Mouse (Mus musculus) gastrocnemius, postnatal 10 days (tissue): ENCODE measurements around the gene Serpina10. TPM values are rescaled to one million over a fixed set of nuclear protein-coding genes. Genes with fewer than 3 reads are reported as not detected.
A peak's percentile ranks its signal among the peaks of the same experiment; 100 is the strongest.
"Not testable (repeated sequence)": the region's sequence is repeated elsewhere in the genome, so short reads cannot be mapped to it uniquely, and the experiment has no call there.

Experiments used
- DNase-seq: peaks from one replicate; pipeline ENCODE4 v3.0.0; 2021; ENCODE audit warnings: mixed read lengths
- long read RNA-seq, 2 experiments: library from polyadenylated mRNA; stranded (forward); transcript quantifications; one replicate each; pipeline ENCODE4 v2.0.0; 2021
- total RNA-seq, 2 experiments: library from RNA; stranded (reverse); gene quantifications; 2 replicates each; pipeline ENCODE4 v1.2.3; 2021

Serpina10 gene
- not detected for total RNA-seq
- long read RNA-seq, experiment 1, result 0 reads
- long read RNA-seq, experiment 2, result 0 reads

DNA sequence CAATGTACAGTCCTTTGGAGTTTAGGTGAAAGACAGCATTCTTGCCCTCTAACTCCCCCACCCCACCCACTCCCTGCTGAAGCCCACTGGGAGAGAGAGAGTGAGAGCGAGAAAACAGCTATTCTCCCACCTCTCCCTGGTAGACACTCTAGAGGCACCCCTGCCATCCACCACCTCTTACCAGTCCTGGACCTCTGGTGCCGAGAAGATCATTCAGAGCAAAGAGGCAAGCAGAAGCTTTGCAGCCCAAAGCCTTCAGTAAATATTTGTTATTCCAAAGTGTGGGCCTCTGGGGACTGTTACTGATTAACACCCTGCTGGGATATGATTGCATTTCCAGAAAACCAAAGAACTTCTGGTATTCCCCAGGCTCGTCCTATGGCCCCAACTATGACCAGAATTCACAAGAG, at the start of gene Serpina10:
TSS of gene Serpina10 (minus strand) at position 242 of the 410 bp plus-strand sequence.
- no peak for DNase-seq

DNA sequence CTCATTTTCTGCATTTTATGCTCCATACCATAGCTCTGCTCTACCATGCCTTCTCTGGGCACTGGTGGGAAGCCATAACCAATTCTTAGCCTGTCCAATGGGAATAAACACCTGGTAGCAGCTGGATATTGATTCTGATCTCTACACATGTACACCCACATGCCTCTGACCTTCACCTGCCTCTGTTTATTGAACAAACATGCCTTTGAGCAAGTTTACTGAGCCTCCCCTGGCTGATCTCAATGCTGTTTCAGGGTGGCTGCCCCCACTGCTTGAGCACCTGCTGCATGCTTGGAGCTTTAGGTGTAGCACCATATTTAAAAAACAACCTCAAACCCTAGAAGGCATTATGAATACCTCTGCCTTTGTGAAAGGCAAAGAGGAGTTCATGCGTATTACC, 48.6 kb upstream of the Serpina10 start:
- not testable (repeated sequence) for DNase-seq

DNA sequence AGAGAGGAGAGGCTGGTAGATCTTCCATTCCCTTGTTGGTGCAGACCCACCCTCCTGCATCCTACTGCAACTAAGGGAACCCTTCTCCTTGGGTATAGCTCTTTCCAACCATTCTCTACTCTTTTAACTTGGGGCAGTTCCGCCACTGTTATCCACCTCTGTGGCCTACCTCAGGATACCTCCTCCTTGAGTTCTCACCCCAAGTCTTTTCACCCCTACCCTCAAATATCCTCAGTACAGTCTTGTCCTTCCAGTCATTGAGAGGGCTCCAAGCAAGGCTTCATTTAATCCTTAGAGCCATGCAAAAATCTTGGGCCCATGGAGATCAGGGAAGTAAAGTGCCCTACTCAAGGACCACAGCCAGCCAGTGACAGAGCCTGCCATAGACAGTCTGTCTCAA, 44.8 kb upstream of the Serpina10 start, which contains the start of gene Serpina16:
TSS of gene Serpina16 (minus strand) at position 101 of the 400 bp plus-strand sequence.
- DNase-seq, result no peak

DNA sequence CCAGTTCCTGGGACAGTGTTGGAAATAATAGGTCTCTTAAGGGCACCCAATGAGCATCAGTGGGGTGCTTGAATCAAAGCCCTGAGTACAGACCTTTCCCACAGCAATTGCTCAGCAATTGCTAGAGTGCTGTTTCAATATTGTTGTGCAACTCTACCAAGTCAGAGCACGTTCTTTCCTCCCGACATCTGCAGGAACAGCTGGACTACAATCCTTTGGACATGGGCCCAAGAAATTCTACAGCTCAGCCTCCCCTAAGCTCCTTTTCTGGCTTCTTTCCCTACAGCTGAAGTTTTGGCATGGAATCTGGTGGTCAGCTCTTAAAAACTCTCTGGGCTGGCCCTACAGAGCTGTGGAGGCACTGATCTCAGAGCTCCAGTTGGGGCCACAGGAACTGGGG, 41.9 kb upstream of the Serpina10 start:
- DNase-seq, result no peak

DNA sequence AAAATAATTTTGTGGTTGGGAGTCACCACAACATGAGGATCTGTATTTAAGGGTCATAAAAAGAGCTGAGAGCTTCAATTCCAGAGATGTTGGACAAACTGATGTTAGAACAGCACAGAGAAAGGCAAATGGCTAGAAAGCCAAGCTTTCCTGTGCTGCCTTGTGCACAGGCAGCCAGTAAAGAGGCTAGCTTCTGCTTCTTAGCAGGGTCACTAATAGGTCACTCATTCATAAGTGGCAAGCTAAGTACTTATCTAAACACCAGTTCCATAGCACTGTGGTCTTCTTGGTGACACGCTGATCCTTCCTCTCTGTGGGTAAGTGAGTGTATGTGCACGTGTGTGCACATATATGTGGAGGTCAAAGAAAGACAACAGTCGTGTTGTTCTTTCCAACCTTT, 40.2 kb upstream of the Serpina10 start:
- no peak for DNase-seq

DNA sequence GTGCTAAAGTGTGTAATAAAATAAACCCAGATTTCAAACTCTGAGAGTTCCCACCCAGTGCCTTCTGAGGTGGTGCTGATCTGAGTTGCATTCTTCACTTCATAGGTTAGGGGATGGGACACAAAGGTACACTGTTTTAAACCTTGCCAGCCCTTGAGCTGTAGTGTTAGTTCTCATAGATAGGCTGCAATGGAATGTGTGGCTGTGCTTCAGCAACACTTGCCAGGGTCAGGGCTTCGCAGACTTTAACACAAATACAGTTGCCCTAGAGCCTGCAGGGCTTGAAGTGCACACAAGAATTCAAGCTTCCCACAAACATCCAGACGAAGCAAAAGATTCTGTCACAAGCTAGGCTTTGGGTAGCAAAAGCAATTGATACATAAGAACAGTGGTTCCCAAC, 39.7 kb upstream of the Serpina10 start:
- DNase-seq, result no peak

DNA sequence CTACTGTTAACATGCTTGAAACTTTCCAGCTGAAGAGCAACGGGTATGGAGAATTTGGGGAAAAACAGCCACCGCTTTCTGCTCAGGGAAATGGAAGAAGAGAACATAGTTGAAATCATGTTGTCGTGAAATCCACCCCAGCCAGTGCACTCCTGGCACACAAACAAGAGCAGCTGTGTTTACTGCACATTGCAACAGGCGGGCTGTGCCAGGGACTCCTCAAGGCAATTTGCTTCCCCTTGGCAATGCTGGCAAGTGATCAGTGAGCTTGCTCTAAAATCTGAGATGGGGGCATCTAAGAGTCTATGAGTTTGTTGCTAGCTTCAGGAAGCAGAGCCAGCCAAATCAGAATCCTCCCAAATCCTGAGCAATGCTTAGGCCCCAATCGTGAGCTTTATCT, 39.1 kb upstream of the Serpina10 start:
- DNase-seq, result peak; percentile 19

DNA sequence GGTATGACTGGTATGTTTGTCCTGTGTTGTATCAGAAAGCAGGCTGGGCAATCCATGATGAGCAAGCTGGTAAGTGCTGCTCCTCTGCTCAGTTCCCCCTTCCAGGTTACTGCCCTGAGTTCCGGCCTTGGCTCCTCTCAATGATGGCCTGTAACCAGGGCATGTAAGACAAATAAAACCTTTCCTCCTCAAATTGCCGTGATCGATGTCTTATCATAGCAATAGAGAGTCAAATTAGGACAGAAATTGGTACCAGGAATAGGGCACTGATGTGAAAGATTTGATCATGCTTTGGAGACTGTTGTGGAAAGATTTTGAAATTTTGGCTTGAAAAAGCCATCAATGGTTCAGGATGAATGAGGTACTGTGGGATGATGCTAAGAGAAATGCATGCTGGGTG, 34.0 kb upstream of the Serpina10 start:
- DNase-seq, result no peak

DNA sequence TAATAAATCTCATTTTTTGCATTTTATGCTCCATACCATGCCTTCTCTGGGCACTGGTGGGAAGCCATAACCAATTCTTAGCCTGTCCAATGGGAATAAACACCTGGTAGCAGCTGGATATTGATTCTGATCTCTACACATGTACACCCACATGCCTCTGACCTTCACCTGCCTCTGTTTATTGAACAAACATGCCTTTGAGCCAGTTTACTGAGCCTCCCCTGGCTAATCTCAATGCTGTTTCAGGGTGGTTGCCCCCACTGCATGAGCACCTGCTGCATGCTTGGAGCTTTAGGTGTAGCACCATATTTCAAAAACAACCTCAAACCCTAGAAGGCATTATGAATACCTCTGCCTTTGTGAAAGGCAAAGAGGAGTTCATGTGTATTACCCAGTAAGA, 30.8 kb upstream of the Serpina10 start:
- not testable (repeated sequence) for DNase-seq

DNA sequence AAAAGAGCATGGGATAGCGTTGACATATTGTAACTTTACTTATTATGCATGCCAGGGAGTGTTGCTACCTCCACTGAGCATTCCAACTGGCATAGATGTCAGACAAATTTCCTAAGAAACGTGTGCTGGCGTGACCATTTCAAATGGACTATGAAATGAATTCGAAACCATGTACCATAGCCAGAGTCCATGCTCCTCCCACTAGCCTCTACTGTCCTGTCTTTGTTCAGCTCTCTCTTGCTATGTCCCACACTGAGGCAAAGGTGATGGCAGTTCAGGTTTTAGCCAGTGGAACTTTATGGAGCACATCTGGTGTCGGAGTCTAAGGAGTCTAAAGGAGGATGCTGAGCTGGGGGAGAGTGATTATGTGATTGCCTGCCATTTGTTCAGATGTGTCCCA, 28.8 kb upstream of the Serpina10 start:
- DNase-seq, result no peak

DNA sequence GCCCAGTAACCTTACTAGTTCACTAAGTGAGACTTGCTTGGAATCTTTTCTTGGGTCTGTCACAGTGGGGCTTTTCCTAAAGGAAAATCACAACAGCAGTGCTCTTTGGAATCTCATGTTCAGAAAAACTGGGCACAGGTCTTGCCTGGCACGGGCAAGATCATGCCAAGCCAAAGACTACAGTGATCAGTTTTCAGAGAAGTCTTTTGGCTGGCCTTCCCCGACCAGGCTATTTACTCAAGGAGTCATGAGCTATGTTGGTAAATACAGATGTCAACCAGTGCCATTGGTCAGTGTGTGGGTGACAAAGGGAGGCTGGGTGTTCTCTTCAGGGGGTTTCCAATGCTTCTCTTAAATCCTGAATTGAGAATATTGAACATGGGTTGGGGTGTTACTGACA, 27.9 kb upstream of the Serpina10 start:
- DNase-seq, result no peak

DNA sequence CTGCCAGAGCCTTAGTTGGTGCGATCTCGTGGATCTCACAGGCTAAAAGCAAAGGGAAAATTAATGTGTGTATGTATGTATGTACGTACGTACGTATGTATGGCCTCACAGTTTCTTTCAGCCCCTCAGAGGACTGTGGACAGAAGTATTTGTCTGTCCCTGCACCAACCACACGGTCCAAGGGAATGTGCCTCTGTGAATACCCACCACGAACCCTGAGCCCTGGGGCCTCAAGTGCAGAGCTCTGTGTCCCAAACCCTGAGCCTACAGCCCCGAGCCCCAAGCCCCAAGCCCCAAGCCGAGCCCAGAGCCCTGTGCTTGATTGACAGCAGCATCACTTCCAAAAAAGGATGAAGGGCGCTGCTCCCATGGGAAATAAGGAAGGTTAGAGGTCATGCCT, 26.7 kb upstream of the Serpina10 start:
- no peak for DNase-seq

DNA sequence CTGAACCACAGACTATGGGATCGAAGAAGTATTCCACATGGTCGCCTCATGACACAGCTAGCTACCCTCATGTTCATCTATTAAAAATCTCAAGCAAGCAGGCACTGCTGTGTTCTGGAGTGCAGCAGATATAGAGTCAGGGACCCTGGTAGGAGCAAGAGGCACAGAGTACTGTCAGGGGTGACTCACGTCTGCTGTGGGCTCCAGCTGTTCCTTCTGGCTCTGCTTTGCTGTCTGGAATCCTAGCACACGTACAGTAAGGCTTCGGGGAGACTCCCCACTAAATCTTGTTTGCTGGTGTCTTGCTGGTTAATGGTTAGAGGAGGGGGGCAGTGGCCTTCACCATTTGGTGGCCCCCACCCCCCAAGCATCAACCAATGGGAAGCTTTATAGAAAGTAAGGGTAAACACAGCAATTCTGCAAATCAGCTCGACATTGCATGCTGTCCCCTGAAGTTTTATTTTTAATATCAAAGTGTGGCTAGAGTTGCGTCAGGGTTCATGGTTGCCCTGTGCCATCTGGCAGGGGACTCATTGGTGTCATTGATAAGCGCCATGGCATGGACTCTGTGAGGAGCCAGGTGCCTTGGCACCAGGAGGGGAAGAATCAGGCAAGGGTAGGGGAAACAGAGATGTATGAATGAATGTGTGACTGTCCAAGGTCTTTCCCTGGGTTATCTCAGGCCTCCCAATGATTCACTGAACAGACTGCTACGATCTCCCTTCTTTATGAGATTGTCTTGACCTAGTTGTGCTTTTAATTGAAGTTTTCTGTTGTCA, 25.8 kb upstream of the Serpina10 start, which contains the start of gene Serpina6:
TSS of gene Serpina6 (minus strand) at position 365 of the 779 bp plus-strand sequence.
- no peak for DNase-seq

DNA sequence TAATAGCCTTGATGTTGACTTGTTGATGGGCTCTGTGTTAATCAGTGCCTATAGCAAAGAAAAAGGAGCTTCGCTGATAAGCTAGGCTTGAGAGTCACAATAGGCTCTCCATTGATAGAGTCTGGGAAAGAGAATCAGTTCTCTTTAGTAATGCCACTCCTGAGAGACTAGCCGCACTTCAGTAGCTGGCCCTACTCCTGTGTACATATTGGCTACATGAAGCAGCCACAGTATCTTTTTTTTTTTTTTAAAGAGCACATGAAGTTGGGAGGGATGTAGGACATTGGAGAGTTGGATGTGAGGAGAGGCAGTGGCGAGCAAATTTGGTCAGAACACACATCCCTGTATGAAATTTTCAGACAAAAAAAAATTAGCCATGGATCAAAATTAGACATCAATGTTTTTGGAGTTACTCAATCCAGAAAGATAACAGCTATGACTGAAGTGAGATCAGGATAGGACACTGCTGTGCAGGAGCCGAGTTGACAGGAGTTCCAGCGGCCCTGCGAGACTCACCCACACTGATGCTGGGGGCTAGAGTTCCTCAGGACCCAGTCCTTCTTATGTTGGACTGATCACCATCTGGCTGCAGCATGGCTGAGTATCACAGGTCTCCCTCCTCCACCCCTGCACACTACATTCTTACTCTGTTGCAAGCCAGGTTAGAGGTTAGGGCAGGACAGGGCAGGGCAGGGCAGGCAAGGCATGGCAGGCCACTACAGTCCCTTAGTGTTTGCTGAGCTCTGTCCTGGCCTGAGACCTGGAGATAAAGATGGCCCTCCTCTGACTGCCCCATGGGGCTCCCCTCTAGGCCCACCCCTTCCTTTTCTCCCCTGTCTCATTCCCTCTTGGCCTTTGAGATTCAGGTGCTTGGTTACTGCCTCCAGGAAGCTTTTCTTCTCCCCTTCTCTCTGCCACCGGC, 24.1 kb upstream of the Serpina10 start:
- DNase-seq, result no peak

DNA sequence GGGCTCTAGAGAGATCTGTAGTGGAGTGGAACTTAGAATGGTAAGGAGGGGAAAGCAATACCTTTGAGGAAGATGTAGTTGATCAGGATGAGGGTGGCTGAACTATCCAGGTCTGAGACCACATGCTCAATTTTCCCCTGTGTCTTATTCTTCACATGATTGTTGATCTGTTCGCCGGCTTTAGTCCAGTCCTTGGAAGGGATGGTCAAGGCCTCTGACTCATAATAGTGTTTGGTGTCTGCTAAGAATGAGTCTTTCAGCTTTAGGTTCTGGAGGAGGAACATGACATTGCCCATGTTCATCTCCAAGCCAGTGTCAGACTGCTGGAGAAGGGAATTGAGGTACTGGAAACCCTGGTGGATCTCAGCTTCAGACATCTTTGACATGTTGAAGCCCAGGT, 22.6 kb upstream of the Serpina10 start:
- no peak for DNase-seq

DNA sequence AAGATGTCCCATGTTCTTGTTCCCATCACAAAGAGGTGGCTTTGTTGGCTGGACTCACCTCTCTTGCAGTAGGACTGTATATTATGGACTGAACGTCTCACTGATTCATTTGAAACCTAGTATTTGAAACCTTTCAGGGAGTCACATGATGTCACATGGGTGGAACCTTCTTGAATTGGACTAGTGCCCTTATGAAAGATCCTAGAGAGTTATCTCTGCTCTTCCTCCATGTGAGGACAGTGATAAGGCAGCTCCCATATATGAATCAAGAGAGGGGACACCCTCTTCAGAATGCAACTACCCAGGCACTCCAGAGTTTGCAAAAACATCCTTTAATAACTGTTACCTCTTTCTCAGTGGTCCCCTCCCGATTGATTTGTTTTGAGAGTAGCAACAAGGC, 15.1 kb upstream of the Serpina10 start:
- no peak for DNase-seq

DNA sequence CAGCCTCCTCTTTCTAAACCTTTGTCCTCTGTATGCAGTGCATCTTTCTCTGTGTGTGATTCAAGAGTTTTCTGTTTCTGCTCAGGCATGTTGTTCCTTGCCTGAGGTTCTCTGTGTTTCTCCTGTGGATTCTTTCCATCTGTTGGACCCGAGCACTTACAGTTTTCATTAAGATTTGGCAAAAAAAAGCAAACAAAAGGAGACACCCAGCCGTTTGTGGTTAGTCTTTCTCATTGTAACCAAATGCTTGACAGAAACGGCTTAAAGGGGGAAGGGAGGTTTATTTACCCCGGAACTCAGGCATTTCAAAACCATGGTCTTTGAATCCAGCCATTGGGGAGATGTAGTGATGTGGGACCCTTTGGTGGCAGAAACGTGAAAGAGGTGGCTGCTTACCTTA, 13.4 kb upstream of the Serpina10 start:
- DNase-seq, result no peak

DNA sequence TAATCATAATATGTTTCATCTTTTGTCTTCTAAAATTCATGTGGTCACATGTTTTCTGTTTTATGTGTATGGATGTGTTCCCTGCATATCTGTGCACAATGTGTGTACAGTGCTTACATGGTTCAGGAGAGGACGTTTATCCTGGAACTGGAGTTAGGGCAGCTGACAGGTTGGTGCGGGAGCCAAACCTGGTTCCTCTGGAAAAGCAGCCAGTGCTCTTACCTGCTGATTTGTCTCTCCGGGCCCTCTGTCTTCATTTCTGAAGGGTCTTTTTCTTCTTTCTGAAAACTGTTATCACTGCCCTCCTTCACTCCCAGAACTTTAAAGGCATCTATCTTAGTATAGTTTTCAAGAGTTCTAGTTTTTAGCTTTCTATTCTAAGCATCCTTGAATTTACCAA, 12.6 kb upstream of the Serpina10 start:
- no peak for DNase-seq

DNA sequence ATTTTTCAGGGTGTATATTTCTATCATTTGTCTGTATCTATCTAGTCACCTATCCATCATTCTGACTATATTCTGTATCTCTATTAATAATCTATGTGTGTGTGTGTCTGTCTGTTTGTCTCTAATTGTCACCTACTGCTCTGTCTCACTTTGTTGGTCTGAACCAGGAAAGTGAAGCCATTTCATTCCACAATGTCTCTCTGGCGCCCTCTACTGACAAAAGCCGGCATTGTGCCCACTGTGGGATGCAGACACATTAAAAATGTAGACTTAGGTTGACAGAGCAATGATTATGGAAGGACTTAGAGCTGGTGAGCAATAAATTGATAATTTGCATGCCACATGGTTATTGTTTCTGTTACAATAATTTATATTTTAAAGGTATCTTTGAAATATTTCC, 12.1 kb upstream of the Serpina10 start:
- DNase-seq, result peak; percentile 87

DNA sequence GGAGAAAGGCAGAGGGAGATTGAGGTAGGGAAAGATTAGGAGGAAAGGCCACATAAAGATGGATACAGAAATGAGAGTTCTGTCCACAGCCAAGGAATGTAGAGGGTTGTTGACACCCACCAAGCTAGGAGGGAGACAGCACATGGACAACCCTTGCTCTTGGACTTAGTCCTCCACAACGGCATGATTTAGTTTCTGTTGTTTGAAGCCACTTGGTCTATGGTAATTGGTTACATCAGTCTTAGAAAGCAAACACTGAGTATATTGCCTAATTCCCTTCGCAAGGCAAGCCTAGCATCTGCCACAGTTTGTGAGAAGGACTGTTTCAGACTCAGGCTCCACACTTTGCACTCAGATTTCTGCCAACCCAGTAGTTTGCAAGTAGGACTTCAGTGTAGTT, 4.6 kb upstream of the Serpina10 start:
- no peak for DNase-seq

DNA sequence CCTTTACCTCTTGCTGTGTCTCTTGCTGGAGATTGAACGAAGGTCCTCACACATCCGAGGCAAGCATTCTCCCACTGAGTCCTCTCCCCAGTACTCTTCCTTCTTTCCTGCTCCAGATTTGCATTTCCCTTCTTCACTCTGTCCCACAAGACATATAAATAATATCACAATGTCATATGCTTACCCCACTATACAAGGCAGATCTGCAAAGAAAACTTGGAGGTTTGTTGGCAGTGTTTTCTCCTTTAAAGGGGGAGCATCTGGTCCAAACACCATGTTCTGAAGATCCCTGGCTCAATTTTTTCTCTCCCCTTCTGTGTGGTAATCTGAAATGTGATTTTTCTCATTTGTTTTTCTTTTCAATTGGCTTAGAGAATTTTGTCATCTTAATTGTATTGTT, 3.2 kb upstream of the Serpina10 start:
- no peak for DNase-seq

DNA sequence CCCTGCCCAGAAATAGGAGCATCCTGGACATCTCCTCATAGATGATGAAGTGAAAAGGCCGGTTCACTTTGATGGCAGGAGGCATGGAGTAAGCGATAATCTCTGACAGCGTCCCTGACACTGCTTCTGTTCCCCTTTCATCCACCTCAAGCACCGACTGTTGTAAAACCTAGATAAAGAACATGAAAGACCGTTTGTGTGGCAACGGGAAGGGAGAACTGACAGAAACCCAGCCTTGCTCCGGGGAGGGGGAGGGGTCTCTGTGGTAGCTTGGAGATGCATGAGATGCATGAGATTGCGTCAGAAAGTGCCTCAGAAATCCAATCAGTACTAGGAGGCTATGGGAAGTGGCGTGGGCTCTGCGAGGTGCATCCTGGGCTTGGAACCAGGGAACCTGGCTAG, 14.4 kb downstream of the Serpina10 start:
- no peak for DNase-seq

DNA sequence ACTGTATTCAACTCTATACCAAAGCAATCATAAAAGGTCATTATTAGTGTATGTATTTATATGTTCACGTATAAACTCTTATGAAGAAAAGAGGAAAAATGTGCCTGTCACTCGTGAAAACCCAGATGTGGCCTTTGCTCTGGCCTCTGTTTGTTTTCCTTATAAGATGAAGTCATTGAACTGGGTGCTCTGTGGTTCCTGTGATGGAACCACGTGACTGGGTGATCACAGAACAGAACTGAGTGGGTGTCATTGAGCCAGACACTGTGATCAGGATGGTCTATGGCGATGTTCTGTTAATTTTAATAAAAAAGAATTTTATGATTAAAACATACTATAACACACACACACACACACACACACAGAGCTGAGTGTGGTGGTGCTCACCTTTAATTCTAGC, 15.5 kb downstream of the Serpina10 start:
- no peak for DNase-seq
